Mouse (Mus musculus): ENCODE measurements around the gene Tmem208.

DNA sequence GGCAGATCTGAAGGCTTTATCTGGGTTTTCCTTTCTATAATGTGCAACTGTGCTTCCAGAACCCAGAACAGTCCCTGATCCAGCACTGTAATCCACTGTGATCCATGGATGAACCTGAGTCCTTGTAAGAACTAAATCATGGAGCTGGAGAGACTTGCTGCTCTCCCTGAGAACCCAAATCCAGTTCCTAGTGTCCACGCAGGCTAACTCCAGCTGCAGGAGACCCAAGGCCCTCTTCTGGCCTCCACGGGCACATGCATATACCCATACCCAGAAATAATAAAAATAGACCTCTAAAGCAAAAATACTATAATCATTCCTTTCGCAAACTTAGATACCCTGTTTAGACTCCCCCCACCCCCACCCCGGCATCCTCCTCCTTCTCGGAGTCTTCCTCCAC, 37.9 kb upstream of the Tmem208 start:
- TF ChIP-seq CTCF (conservative IDR thresholded peaks at IDR 0.05 in 1 of 2, IDR thresholded peaks at IDR 0.05 in 1 of 2; ENCODE audit: low read depth in 2 of 2, low read length in 2 of 2) (peak in 1 of 2 experiments; percentile 38; a peak in 2 of 4 replicates), POLR2A (IDR thresholded peaks at IDR 0.05; ENCODE audit: low read depth, low read length) (no peak), TCF12 (IDR thresholded peaks at IDR 0.05; ENCODE audit: low read depth, low read length) (no peak), USF1 (IDR thresholded peaks at IDR 0.05; ENCODE audit: low read depth, low read length) (no peak), MXI1 (IDR thresholded peaks at IDR 0.05; ENCODE audit: low read depth, low read length) (no peak), SIN3A (IDR thresholded peaks at IDR 0.05; ENCODE audit: low read length) (no peak), MAX (IDR thresholded peaks at IDR 0.05; ENCODE audit: low read length) (no peak), E2F4 (IDR thresholded peaks at IDR 0.05; ENCODE audit: insufficient replicate concordance, low read depth, low read length) (no peak), POLR2AphosphoS2 (IDR thresholded peaks at IDR 0.05; ENCODE audit: low read depth, low read length) (no peak), CHD2 (IDR thresholded peaks at IDR 0.05; ENCODE audit: low read length) (no peak), USF2 (conservative IDR thresholded peaks at IDR 0.05; ENCODE audit: low read depth, low read length) (no peak), KAT2A (IDR thresholded peaks at IDR 0.05; ENCODE audit: insufficient replicate concordance, low read length) (no peak), ETS1 (conservative IDR thresholded peaks at IDR 0.05; ENCODE audit: low read depth, low read length) (no peak), EP300 (IDR thresholded peaks at IDR 0.05; ENCODE audit: low read length) (no peak)
